Mouse (Mus musculus): ENCODE results near the gene Reps1.

Reps1 gene

DNA sequence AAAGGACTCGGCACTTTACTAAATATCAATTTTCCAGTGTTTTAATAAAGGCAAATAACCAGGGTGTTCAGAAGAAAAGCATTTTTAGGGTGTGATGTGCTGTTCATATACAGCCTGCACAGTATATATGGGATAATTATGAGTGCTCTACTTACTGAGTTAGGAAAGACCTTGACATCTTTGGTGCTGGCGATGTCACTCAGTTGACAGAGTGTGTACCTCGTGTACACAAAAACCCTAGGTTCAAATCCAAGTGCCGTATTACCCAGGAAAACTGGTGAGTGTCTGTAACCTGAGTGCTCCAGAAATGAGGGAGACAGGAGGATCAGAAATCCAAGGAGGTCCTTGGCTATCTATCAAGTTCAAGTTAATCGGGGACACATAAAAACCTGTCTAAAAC, 84.0 kb downstream of the Reps1 start:
- DNase-seq (ENCODE audit: low spot score in 2 of 2): no peak

DNA sequence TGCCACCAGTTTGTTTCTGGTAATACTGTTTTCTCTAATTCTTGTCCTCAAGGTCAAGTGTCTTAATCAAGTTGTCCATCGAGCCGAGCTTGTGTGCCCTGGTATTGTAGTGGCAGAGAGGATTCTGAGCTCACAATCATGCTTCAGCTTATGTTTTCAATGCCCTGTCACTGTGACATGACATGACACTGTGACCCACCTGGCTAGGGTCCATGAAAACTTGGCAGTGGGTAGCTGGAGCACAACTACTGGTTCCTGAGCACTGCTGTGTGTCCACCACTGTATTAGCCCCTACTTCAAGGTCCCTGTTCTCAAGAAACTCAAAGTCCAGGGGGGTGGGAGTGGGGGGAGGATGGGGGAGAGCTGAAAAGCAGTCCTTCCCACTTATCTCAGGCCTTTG, 85.7 kb downstream of the Reps1 start:
- DNase-seq (ENCODE audit: low spot score in 2 of 2): no peak

DNA sequence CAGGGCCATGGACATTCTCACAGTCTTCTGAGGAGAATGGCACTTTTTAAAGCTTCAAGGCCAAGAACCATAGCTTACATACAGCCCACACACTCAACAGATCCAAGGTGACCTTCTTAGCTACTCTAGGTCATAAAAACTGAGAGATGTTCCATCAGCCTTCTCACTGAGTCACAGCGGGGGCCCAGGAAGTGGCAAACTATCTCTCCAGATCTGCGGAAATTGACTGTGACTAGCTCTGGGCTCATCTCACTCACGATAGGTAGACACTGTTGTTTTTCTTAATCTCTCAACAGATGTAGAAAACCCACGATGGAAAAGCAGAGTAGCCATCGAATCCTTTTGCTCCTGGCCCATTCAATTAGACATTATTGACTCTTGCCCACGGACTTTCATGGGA, 86.6 kb downstream of the Reps1 start:
- DNase-seq (ENCODE audit: low spot score in 2 of 2): no peak

DNA sequence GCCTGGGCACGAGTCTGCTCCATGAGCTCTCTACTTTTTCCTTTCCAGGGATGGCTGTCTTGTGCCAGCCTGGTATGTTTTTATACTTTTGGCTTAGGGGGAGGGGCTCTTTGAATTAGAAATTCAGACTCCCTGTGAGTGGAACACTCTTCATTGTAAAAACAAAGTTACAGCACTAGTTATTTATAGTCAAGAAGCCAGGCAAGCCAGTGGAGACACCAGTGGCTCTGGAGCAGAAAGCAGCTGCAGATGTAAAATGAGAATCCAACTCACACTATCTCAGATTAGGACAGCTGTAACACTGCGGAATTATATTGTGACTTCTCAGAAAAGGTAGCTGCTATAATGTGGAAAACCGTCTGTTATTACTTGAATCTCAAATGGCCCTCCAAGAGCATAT, 91.6 kb downstream of the Reps1 start:
- DNase-seq (ENCODE audit: low spot score in 2 of 2): no peak

DNA sequence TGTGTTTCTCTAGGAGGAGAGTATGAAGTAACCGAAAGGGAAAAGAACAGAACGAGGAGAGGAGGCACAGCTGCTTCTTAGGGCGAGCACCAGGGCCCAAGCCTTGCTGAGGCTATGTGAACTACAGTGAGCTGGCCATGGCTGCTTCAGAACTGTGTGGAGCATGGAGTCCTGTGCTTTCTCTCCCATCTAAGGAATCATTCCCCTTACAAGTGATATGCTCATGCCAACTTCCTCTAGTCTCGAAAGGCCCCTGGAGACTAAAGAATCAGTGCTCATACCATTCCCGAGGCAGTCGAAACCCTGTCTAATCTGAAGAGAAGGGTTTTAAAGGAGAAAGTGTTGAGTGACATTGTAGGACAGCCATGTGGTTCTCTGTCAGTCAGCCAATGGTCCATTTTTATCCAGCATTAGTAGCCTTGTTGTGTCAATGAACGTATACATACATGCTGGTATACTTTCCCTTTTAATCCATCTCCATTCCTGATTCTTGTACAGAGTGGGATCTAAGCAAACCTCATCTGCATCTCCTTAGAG, 106.8 kb downstream of the Reps1 start:
- DNase-seq (ENCODE audit: low spot score in 2 of 2): no peak

Data from spleen, postnatal 4 days (tissue).